Mouse (Mus musculus) stomach, embryonic 14.5 days (tissue): ENCODE measurements around the gene A430078G23Rik. TPM values are rescaled to one million over a fixed set of nuclear protein-coding genes. Genes with fewer than 3 reads are reported as not detected.

Experiments used
- ATAC-seq: fragments of 200-750 bp; cut with Nextera tagmentation; 2 replicates; pipeline ENCODE4 v1.8.0; 2017; ENCODE audit warnings: low read depth, moderate TSS enrichment; ENCODE audit not compliant: insufficient number of reproducible peaks, insufficient read depth, low FRiP score
- H3K27ac ChIP-seq: fragments of 300-500 bp; sonication (generic); 2 replicates; pipeline ENCODE4 v1.5.1; 2014; ENCODE audit warnings: mild to moderate bottlenecking, low read length, moderate library complexity, mixed read lengths
- H3K27me3 ChIP-seq: fragments of 300-500 bp; sonication (generic); 2 replicates; pipeline ENCODE4 v1.6.1; 2014; ENCODE audit warnings: low read length, control low read depth, mixed read lengths; ENCODE audit not compliant: control insufficient read depth, insufficient read depth
- H3K36me3 ChIP-seq: fragments of 300-500 bp; sonication (generic); 2 replicates; pipeline ENCODE4 v1.6.1; 2014; ENCODE audit warnings: mild to moderate bottlenecking, control low read depth, low read length, moderate library complexity, mixed read lengths; ENCODE audit not compliant: control insufficient read depth, insufficient read depth
- H3K4me1 ChIP-seq: fragments of 300-500 bp; sonication (generic); 2 replicates; pipeline ENCODE4 v1.6.1; 2014; ENCODE audit warnings: low read length, control low read depth, mixed read lengths; ENCODE audit not compliant: control insufficient read depth, insufficient read depth
- H3K4me2 ChIP-seq: fragments of 300-500 bp; sonication (generic); replicated peaks from 2 replicates; pipeline ENCODE4 v1.6.1; 2014; ENCODE audit warnings: low read depth, low read length, control low read depth
- H3K4me3 ChIP-seq: fragments of 300-500 bp; sonication (generic); 2 replicates; pipeline ENCODE4 v1.5.1; 2014; ENCODE audit warnings: low read depth, low read length, control low read depth
- H3K9ac ChIP-seq: fragments of 300-500 bp; sonication (generic); replicated peaks from 2 replicates; pipeline ENCODE4 v1.6.1; 2014; ENCODE audit warnings: low read depth, mild to moderate bottlenecking, control low read depth, low read length, moderate library complexity, mixed read lengths
- H3K9me3 ChIP-seq: fragments of 300-500 bp; sonication (generic); 2 replicates; pipeline ENCODE4 v1.6.1; 2016; ENCODE audit warnings: low read depth, low read length, control low read depth; ENCODE audit not compliant: control insufficient read depth
- WGBS: fragments of 180-500 bp; shearing (Covaris S2); extraction: QIAGEN DNeasy Blood & Tissue Kit; methylation state at CpG from one replicate; pipeline ENCODE4 v1.1.7; 2014; 5-methylcytosine and 5-hydroxymethylcytosine counted together
- polyA plus RNA-seq: library from polyadenylated mRNA; unstranded; fragments of >200 nt; fragmentation: Nextera tagmentation; extraction: Ambion mirVana; gene quantifications from 2 replicates; pipeline ENCODE4 v1.2.1, GENCODE M21; 2014

The A430078G23Rik gene
- polyA plus RNA-seq, 1 experiment from 2014 or later: 0.27 TPM

GRCm38 (mm10) chr8:3387286-3387685, 34.1 kb downstream of the A430078G23Rik start:
- Histone ChIP-seq H3K27ac (no peak overlapping the region), H3K4me2 (no peak overlapping the region), H3K4me1 (no peaks in the 10 kb centered on the region), H3K9me3 (no peaks in the 10 kb centered on the region), H3K36me3 (no peaks in the 10 kb centered on the region), H3K27me3 (no peaks in the 10 kb centered on the region), H3K4me3 (no peak overlapping the region), H3K9ac (no peak overlapping the region)
- 41% methylated on average over 6 of the region's 6 CpGs for WGBS
- ATAC-seq: peak; percentile 34; the same call in 1 of the 2 replicates

DNA sequence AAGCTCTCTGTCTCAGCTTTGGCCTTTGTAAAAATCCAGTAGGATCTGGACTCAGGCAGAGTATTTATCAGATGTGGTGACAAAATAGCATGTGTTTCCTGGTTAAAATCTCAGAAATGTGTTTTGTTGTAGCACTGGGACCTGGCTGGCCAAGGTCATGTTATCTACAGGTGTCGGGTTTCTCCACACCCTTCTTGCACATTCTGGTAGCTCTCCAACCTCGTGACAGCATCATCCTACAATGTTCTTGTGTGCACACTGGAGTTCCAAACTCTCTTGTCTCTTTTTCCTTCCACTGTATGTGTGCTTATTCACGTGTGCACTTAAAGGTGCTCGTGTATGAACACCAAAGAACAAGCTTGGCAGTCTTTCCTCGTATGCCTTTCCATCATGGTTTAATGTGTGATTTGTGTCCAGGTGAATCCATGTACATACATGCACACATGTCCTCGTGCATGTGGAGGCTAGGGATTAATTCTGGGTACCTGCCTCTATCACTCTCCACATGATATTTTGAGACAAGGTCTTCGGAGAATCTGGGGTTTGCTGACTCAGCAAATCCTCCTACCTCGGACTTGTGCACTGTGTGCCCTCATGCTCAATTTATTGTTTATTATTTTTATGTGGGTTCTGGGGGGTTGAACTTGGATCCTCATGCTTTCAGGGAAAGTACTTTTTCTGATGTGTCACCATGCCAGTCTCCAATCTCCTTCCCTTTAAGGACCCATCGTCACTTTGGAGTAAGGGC, 35.5 kb downstream of the A430078G23Rik start:
- no peaks in the 10 kb centered on the region; the same call in 1 of the 2 replicates for H3K4me1 ChIP-seq
- no peaks in the 10 kb centered on the region for H3K36me3 ChIP-seq
- H3K9ac ChIP-seq: no peak overlapping the region
- 66% methylated on average over 9 of the region's 9 CpGs for WGBS
- no peak overlapping the region for H3K4me2 ChIP-seq
- no peaks in the 10 kb centered on the region for H3K9me3 ChIP-seq
- H3K4me3 ChIP-seq: no peak overlapping the region
- H3K27ac ChIP-seq: no peak overlapping the region
- H3K27me3 ChIP-seq: no peaks in the 10 kb centered on the region
- no peak for ATAC-seq

DNA sequence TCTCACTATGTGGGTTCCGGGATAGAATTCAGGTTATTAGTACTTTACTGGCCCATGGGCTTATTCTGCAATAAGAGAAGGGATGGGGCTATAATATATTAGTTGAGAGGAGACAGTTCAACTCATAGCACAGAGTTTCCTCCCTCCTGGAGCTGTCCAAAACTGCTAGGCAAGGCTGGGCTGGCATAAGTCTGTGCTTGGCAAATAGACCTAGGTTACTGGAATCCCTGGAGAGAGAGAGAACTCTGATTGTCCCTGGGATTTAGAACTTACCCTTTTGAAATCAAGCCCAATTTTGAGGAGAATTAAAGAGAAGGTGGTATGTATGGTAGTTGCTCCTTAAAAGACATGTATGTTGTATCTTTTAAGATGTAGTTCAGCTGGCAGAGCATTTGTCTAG, 36.3 kb downstream of the A430078G23Rik start:
- 95% methylated on average over 1 of the region's 1 CpGs for WGBS
- peaks cover 6% of the 10 kb centered on the region; the same call in 1 of the 2 replicates for H3K4me1 ChIP-seq
- ATAC-seq: no peak
- no peak overlapping the region for H3K4me3 ChIP-seq
- no peak overlapping the region for H3K27ac ChIP-seq
- H3K9me3 ChIP-seq: no peaks in the 10 kb centered on the region
- no peaks in the 10 kb centered on the region for H3K27me3 ChIP-seq
- H3K4me2 ChIP-seq: no peak overlapping the region
- no peak overlapping the region for H3K9ac ChIP-seq
- no peaks in the 10 kb centered on the region for H3K36me3 ChIP-seq

DNA sequence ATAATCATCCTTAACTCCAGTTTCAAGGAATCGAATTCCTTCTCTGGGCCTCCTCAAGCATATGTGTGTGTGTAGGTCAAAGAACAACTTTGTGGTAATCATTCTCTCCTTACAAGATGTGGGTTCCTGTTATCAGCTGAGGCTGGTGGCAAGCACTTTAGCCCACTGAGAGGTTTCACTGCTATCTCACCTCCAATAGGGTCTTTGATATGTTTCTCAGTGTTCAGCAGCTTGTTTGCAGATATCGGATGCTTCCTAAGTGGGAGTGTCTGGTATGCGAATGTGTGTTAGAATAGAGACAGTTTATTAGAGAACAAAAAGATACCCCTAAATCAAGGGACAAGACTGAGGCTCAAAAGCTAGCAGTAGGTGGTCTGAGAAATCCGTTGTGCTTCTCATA, 39.1 kb downstream of the A430078G23Rik start:
- no peaks in the 10 kb centered on the region for H3K36me3 ChIP-seq
- H3K9ac ChIP-seq: no peak overlapping the region
- ATAC-seq: no peak
- H3K4me3 ChIP-seq: peak overlapping the region; percentile 65
- peak overlapping the region; percentile 87 for H3K4me2 ChIP-seq
- H3K27me3 ChIP-seq: no peaks in the 10 kb centered on the region
- H3K27ac ChIP-seq: no peak overlapping the region
- WGBS: 37% methylated on average over 4 of the region's 4 CpGs
- H3K4me1 ChIP-seq: peaks cover 12% of the 10 kb centered on the region; the same call in 1 of the 2 replicates
- H3K9me3 ChIP-seq: no peaks in the 10 kb centered on the region

- Histone ChIP-seq H3K4me3 (peak within 1 kb of the TSS; percentile 65), H3K9ac (peak within 1 kb of the TSS; percentile 62), H3K36me3 (no peaks in the 10 kb centered on the region), H3K27me3 (no peaks in the 10 kb centered on the region), H3K9me3 (no peaks in the 10 kb centered on the region), H3K4me2 (peak within 1 kb of the TSS; percentile 87), H3K4me1 (peaks cover 12% of the 10 kb centered on the region; the same call in 1 of the 2 replicates), H3K27ac (no peak within 1 kb of the TSS)
- under 1% methylated on average over 48 of the region's 48 CpGs for WGBS
- ATAC-seq: peak; percentile 97
These were observed 39.8 kb downstream of the A430078G23Rik start, which contains the start of gene Arhgef18 for GRCm38 (mm10) chr8:3392771-3393710. Gene Arhgef18, plus strand, starts transcription at chr8:3393006.

DNA sequence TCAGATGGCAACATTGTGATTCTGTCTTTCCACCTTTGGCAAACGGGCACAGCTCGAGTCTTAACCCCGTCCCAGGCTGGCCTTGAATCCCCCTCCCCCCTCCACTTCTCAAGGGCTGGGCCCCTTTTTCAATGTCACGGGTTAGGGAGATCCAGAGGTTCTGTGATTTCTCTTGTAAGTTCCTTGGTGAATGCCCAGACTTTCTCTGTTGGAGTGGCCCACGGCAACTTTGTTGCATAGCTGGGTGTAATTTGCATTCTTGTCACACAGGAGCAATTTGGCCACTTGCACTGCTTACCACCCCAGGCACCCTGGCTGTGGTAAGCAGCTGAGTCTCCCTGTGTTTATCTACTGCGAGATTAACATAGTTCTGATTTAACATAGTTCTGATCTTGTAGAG, 41.4 kb downstream of the A430078G23Rik start:
- ATAC-seq: no peak
- Histone ChIP-seq H3K4me3 (no peak overlapping the region), H3K4me1 (peaks cover 12% of the 10 kb centered on the region; the same call in 1 of the 2 replicates), H3K27me3 (no peaks in the 10 kb centered on the region), H3K27ac (no peak overlapping the region), H3K4me2 (no peak overlapping the region; the same call in 1 of the 2 replicates), H3K9ac (no peak overlapping the region), H3K36me3 (no peaks in the 10 kb centered on the region), H3K9me3 (no peaks in the 10 kb centered on the region)
- 20% methylated on average over 6 of the region's 6 CpGs for WGBS

DNA sequence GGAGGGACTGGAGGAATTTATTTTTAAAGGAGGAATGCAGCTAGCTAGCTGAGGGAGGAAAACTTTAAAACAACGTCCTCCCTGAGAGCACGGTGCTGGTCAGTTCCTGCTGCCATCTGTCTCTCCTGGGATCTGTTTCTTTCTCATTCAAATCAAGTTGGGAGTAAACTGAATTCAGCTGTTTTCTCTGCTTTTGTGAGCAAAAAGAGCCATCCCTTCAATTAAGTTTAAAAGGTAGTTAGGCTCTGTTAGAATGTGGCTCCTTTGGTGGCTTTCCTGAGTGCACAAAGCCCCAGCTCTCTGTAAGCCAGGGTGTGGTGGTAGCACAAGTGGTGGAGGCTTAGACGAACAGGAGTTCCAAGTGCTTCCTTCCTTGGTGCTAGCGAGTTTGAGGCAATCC, 42.0 kb downstream of the A430078G23Rik start:
- 26% methylated on average over 4 of the region's 4 CpGs for WGBS
- Histone ChIP-seq H3K27ac (no peak overlapping the region), H3K9ac (no peak overlapping the region), H3K4me3 (no peak overlapping the region), H3K4me1 (peaks cover 12% of the 10 kb centered on the region; the same call in 1 of the 2 replicates), H3K27me3 (no peaks in the 10 kb centered on the region), H3K36me3 (no peaks in the 10 kb centered on the region), H3K4me2 (no peak overlapping the region; the same call in 1 of the 2 replicates), H3K9me3 (no peaks in the 10 kb centered on the region)
- ATAC-seq: no peak

- Histone ChIP-seq H3K27me3 (no peaks in the 10 kb centered on the region), H3K4me2 (no peak overlapping the region), H3K4me1 (peaks cover 12% of the 10 kb centered on the region; the same call in 1 of the 2 replicates), H3K4me3 (no peak overlapping the region), H3K9me3 (no peaks in the 10 kb centered on the region), H3K27ac (no peak overlapping the region), H3K36me3 (no peaks in the 10 kb centered on the region), H3K9ac (no peak overlapping the region)
- WGBS: 90% methylated on average over 3 of the region's 3 CpGs
- ATAC-seq: no peak
These were observed 44.4 kb downstream of the A430078G23Rik start for GRCm38 (mm10) chr8:3397597-3397996.
